Mouse (Mus musculus) left cerebral cortex, postnatal 25 days (tissue): ENCODE measurements around the gene Fcgr1. TPM values are rescaled to one million over a fixed set of nuclear protein-coding genes. Genes with fewer than 3 reads are reported as not detected.
"Not testable (repeated sequence)": the region's sequence is repeated elsewhere in the genome, so short reads cannot be mapped to it uniquely, and the experiment has no call there.

Experiments used
- DNase-seq, 2 experiments: peaks; one replicate each; pipeline ENCODE4 v3.0.0; 2022; ENCODE audit warnings: low spot score in 2 of 2, mixed read lengths in 1 of 2
- intact Hi-C: fragments of 180-260 bp; cut with DNase I; formaldehyde crosslinking; loops from one replicate; pipeline ENCODE4 v1.15.1; 2025
- total RNA-seq, 2 experiments: library from RNA; stranded (reverse); gene quantifications; 2 replicates each; pipeline ENCODE4 v1.2.3; 2021

Gene Fcgr1
- total RNA-seq, 2 experiments from 2014 or later, result 2.3 to 2.8 TPM

DNA sequence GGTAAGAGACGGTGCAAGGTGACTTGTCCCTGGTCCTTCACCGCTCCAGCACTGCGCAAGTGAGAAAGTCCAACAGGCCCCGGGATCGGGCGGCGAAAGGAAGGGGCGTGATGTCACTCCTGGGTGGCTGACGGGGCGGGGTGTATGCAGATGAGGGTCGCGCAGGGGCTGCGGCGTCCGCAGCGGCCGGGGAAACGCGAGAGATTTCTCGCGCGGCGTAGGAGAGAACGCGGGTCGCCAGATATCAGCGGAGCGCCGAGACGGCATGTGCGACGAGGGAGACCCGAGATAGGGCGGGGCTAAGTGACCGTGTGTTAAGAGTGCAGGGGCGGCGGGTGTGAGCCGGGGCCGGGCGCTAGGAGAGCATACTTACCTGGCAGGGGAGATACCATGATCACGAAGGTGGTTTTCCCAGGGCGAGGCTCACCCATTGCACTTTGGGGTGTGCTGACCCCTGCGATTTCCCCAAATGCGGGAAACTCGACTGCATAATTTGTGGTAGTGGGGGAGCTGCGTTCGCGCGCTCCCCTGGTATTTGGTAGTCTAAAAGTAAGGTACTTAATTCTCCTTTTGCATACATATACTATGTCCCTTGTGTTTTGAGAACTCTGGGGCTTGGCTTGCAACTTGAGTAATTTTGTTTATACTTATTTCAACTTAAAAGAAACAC is 34.4 kb upstream of the Fcgr1 start:
- peak in 1 of 2 experiments; percentile 9 for DNase-seq
- intact Hi-C loops, result loop anchor here (5.0 to 10.0 kb wide), 2 partner anchors 114 to 147 kb away; no protein-coding TSS in a partner anchor

DNA sequence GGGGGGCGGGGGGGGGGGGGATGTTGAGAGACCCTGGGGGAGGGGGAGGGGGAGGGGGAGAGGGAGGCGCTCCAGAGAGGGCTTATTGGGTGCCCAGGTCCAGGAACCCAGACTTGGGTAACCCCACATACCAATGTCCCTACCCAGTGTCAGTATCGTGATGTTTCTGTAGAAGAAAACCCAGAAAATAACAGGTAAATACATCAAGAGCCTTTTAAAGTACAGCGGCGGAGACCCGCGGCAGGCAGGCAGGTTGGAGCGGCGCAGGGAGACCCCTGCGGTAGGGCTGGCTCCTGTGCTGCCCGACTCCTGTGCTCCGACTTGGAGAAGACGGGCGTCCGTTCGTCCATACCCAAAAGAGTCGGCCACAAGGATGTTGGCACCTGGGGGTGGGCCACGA is 33.9 kb upstream of the Fcgr1 start:
- intact Hi-C loops, result loop anchor here (5.0 to 10.0 kb wide), 2 partner anchors 115 to 147 kb away; no protein-coding TSS in a partner anchor

DNA sequence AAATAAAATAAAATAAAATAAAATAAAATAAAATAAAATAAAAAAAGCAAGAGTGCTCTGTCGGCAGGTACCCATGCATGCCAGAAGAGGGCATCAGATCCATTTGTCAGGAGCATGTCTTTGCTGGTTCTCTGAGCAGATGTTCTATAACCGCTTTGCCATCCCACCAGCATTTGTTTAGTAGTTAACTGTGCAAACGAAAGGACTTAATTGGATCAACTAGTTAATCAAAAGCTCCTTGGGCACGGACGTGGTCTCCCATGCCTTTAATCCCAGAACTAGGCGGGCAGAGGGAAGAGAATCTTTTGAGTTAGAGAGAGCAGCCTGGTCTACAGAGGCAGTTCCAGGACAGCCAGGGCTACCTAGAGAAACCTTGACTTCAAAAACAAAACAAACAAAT is 33.4 kb upstream of the Fcgr1 start:
- peak in 1 of 2 experiments; percentile 24 for DNase-seq
- intact Hi-C loops, result loop anchor here (5.0 to 10.0 kb wide), 2 partner anchors 115 to 148 kb away; no protein-coding TSS in a partner anchor

More for the DNA sequence above, 33.9 kb upstream of the Fcgr1 start:
- no peak for DNase-seq

DNA sequence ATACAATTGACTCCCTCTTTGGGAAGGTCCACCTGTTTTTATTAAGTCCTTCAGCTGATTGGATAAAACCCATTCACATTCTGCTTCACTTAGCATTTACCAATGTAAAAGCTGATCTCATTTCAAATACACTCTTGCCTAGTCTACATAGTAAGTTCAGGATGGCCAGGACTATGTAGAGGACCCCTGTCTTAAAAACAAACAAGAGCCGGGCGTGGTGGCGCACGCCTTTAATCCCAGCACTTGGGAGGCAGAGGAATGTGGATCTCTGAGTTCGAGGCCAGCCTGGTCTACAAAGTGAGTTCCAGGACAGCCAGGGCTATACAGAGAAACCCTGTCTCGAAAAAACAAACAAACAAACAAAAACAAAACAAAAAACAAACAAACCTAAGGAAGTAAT is 30.0 kb upstream of the Fcgr1 start:
- intact Hi-C loops, result loop anchor here (10.0 kb wide), 1 partner anchor 151 kb away; no protein-coding TSS in a partner anchor
- not testable (repeated sequence) for DNase-seq

DNA sequence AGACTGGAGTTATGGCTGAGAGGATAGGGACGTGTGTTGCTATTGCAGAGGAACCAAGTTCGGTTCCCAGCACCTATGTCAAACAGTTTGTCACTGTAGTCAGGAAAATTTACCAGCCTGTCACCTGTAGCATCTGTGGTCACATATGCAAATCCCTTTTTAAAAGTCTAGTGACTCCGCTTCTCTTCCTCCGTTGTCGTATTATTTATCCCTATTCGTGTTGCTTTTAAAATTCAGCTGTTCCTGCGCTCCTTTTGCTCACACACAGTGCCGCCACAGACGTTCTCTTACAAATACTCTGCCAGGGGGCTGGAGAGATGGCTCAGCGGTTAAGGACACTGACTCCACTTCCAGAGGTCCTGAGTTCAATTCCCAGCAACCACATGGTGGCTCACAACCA is 28.8 kb upstream of the Fcgr1 start:
- DNase-seq, result no peak
- intact Hi-C loops, result loop anchor here (10.0 kb wide), 1 partner anchor 152 kb away; no protein-coding TSS in a partner anchor

DNA sequence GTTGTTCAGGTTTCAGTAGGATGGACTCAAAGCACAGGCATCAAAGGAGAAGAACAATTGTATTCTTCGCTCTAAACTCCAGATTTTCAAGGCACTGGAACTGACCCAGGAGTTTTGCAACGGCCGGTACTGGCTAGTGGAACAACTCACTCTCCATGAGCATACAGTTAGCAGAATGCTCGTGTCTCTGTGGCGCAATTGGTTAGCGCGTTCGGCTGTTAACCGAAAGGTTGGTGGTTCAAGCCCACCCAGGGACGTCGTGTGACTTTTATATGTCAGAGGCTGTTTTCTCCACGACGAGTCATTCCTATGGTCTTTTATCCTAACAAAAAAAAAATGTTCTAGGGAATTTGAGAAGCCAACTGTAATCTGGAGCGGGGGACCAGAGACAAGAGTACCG is 28.1 kb upstream of the Fcgr1 start:
- no peak for DNase-seq
- intact Hi-C loops, result loop anchor here (10.0 kb wide), 1 partner anchor 153 kb away; no protein-coding TSS in a partner anchor

DNA sequence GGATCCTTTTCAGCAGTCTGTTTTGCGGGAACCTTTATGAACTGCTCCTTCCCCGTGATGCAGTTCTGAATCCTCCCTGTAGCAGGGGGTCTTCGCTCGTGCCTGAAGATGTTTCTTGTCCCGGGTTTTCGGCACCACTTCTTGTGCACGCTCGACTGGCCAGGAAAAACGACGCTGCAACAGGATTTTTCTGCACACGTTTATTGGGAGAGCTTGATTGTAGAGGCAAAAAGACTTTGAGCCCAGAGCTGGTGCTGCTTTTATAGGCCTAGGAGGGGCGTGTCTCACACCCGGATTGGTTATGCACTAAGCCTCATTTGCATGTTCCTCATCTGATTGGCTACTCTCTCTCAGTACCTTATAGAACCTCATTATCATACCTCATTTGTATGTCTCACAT is 26.2 kb upstream of the Fcgr1 start:
- DNase-seq, result not testable (repeated sequence)
- intact Hi-C loops, result loop anchor here (10.0 kb wide), 1 partner anchor 155 kb away; no protein-coding TSS in a partner anchor

DNA sequence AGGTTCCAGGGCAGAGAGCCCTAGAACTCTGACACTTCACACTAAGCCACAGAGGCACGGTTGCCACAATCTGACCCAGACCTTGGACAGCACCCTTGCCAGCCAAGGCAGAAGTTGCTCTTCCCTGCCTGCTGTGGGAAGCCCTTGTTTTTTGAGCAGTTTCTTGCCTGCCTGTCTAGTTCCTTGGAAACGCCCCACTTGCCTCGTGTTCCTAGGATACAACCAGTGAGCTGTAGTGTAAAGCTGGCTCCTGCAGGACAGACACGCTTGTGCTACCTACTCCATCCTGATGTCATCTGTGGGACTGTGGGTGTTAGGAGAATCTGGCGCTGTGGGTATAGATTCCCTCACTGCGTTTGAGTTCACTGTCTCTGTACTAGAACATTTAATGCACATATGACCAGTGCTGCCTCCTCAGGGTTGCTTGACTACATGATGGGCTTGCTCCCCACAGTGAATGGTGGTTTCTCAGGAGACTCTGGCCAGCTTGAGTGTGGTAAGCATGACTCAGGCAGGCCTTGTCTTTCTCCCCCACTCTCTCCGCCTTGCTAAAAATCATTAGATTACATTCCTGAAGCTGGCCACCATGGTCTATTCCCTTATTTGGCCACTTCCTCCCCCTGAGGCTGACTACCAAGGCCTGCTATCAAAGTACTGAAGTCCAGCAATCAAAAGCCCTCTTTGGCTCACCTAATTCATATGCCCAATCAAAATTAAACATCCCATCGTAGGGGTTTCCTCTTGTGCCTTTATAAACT is 18.8 kb upstream of the Fcgr1 start:
- peak; percentile 35 to 72 for DNase-seq
- intact Hi-C loops, result no loop called here

DNA sequence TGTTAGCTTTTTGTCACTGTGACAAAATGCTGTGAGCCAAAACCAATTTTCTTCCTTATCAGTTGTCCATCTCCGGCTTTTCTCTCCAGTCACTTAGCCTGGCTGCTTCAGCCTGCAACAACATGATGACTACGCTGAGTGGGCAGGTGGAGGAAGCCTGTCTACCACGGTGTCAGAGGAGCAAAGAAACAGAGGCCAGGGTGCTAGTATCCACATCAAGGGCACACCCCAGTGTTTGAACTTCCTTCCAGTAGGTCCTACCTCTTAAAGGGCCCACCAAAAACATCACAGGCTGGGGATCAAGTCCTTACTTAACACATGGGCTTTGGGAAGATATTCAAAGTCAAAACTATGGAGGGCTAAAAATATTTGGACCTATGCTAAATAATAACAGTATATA is 15.7 kb upstream of the Fcgr1 start:
- intact Hi-C loops, result no loop called here
- DNase-seq, result no peak

DNA sequence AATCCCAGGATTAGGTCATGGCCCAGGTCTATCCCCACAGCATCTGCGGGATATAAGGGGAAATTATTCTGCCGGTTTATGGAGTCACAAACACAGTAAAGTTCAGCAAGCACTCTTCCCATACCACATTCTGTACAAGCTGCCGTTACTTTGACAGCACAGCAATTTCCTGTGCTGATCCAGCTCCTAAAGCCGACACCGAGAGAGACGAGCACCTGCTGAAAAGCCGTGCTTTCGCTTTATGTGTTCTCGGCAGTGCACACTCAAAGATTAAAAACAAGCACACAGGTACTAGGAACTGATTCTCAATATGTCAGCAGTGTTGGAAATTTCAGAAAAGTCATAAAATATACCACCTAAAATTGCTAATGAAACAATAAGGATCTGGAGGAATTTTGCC is 12.7 kb upstream of the Fcgr1 start:
- intact Hi-C loops, result no loop called here
- DNase-seq, result no peak

DNA sequence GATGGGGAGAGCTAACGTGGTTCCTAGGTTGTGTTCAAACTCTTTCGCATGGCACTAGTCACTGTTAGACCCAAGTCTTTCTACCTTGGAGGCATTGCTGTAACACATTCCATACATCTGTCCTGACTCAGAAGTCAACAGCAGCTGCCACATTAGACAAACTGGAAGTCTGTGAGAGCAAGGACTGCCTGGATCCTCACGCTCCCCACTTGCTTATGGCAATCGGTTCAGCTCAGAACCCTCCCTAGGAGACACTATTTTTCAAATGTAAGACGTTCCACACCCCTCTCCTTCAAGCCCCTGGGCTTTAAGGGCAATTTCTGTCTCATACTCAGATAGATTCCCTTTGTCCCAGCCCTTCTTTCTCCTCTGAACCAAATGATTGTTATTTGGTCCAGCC is 8.3 kb upstream of the Fcgr1 start:
- intact Hi-C loops, result no loop called here
- DNase-seq, result no peak

DNA sequence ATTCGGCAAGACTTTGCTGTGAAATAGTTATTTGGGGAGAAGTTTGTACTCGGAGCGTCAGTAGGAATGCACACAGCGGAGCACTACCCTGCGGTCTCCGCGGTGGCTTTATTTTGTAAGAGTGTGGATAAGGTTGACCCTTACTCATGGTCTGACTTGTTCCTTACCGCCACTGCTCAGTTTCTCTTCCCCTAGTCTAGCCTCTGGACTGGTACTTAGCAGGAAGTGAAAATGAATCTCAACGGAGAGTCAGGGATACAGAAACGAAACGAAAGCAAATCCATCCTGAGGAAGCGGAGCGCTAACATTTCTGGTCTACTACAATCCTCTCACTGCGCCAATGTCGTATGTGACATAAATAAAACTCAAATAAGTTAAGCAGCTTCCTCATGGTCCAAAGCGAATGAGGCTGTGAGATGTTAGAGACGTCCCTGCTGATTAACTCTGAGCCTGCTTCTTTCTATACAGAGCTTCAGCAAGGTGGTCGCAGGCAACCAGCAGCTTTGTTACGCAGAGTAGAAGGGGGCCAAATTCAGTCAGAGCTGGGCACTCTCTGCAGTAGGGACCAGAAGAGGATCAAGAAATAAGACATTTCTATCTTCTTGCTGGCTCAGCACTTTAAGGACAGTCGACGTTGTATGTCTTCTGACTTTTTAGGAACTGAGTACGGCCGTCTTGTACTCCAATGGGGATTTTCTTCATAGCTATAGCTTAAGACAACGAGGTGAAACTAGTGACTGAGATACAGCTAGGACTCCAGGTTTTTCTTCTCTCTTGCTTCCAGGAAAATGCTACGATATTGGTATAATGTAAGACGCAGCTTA is 7.1 kb upstream of the Fcgr1 start:
- DNase-seq, result peak in 1 of 2 experiments; percentile 22
- intact Hi-C loops, result no loop called here

DNA sequence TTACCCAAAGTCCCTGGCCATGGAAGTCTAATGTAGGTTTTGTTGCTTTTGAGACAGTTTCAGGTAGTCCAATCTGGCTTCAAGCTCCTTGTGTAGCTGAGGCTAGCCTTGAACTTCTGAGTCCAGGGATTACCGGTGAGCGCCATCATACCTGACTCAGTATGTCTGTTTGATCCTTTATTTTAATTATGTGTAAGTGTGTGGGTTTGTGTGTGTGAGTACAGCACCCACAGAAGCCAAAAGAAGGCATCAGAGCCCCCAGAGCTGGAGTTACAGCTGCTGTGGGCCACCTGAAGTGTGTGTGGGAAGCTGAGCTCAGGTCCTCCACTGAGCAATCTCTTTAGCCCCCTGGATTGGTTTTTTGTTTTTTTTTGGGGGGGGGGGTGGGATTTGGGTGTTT is 5.8 kb upstream of the Fcgr1 start:
- intact Hi-C loops, result no loop called here
- DNase-seq, result no peak

DNA sequence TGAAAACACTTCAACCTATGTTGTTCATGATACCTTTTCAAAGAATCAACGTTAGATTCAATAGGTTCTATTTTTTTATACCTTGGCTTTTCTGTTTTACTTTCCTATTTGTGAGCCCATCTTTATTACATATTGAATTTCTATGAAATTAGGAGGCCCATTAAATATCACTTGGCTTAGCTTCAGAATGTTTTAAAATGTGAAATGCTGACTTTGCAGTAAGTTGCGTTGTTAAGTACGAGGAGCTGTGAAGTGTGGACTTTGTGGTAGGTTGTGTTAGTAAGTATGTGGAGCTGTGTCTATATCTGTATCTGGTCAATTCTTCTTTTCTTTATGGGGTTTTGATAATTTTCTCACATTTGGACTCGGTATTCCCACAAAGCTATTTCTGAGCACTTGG is 4.6 kb upstream of the Fcgr1 start:
- DNase-seq, result no peak
- intact Hi-C loops, result no loop called here

DNA sequence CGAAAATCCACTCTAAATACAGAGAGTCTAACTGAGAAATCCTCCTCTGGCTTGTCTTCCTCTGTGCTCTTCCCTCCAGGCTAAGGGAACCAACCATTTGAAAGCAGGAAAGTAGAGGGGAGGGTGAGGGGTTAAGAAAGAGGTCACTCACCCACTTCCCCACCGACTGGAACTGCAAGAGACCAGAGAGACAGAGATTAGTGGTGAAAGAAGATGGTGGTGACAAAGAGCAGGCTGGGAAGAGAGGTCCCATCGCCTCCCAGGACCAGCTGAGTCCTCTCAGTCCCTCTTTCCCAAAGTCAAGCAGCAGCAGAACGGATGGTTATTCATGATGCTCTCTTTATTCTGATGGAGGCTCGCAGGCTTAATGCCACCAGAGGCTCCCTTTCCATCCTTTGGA is 401 bp downstream of the Fcgr1 start:
- no peak for DNase-seq
- intact Hi-C loops, result no loop called here

DNA sequence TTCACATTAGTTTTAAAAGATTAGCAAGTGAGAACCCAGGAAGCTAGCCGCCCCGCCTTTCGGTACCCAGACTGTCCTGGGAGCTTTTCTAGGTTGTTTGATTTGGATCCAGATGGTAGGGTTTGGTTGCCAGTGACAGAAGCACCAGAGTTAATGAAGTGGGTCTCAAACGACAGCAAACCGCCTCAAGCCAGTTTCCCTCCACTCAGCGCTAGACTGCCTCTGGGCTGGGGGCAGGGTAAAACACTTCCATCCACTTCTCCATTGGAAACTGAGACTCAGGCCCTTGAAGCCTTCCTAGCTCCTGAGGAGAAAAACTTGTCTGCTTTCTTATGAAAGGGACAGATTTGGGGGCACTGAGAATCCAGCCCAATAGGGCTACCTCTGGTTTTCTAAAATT is 1.1 kb downstream of the Fcgr1 start:
- DNase-seq, result no peak
- intact Hi-C loops, result no loop called here

DNA sequence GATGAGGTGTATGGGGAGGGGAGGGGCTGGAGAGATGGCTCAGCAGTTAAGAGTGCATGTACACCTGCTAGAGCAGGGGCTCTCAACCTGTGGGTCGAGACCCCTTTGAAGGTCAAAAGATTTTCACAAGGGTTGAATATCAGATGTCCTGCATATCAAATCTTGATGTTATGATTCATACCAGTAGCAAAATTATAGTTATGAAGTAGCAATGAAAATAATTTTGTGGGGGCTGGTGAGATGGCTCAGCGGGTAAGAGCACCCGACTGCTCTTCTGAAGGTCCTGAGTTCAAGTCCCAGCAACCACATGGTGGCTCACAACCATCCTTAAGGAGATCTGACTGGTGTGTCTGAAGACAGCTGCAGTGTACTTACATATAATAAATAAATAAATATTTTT is 3.0 kb downstream of the Fcgr1 start:
- not testable (repeated sequence) for DNase-seq

DNA sequence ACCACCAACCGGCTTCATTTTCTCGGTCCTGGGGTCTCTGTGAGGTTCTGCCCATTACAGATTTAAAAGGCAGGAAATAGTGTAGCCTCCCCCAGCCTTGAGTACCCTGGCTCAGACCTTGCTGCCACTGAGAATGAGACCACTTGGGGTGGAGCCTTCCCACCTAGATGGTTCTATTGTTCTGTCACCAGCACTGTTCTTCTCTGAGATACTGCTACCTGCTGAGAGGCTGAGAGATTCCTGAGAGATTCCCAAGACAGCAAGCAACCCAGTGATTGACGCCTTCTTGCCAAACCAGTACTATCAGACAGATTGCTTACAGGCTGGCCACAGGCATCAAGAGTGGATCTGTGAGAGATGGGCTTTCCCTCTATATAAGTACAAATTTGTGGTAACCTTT is 4.6 kb downstream of the Fcgr1 start:
- intact Hi-C loops, result no loop called here
- no peak for DNase-seq

More for the DNA sequence above, 3.0 kb downstream of the Fcgr1 start:
- intact Hi-C loops, result not testable (repeated sequence)

DNA sequence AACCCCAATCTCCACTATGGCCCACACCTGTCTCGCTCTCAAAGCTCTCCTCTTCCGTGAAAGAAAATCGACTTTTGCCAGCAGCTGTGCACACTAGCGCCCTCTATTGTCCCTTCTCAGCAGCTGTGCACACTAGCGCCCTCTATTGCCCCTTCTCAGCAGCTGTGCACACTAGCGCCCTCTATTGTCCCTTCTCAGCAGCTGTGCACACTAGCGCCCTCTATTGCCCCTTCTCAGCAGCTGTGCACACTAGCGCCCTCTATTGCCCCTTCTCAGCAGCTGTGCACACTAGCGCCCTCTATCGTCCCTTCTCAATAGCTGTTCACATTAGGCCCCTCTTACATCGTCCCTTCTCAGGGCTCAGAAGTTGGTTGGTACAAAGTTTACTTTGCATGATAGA is 6.4 kb downstream of the Fcgr1 start:
- intact Hi-C loops, DNase-seq: not testable (repeated sequence)

DNA sequence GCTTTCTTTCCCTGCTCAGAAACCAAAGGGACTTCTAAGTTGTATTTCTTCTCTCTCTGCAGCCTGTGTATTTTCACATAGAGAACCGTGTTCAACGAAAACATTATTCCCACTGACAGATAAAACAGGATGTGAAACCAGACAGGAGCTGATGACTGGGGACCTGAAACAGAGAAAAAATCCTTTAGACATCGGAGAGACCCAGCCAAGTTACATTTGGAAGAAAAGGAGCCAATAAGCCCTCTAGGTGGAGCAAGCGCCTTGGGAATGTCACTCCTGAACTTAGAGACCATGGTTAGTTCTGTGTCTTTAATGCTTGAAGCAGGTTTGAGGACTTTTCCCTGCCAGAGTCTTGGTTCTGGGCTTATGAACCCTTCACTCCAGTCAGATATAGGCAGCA is 9.3 kb downstream of the Fcgr1 start:
- intact Hi-C loops, result loop anchor here (2.0 kb wide), 1 partner anchor 152 kb away; no protein-coding TSS in a partner anchor
- DNase-seq, result peak; percentile 44 to 59
